Mouse (Mus musculus): ENCODE data around the gene Tut4.

Tut4 gene

GRCm38 (mm10) chr4:108503023-108503422, 43.8 kb downstream of the Tut4 start:
- no peak for DNase-seq (ENCODE audit: low read depth, low spot score)

GRCm38 (mm10) chr4:108539701-108540100, 80.5 kb downstream of the Tut4 start:
- no peak for DNase-seq (ENCODE audit: low read depth, low spot score)

DNA sequence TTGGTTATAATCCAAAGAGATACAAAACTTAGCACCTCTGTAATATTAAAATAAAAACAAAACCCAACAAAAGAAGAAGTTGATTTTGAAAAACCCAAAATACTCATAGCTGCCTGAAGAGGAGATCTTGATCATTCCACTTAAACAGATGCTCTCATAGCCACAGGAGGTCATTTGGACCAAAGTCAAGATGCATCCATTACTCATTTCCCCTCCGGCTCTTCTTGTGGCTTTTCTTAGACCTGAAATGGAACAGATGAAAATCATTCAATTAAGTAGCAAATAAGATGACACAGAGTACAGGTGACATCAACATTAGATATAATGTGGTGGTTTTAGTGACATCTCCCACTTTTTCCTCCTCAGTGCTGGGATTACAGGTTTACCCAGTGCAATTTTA, 105.8 kb downstream of the Tut4 start:
- DNase-seq (ENCODE audit: low read depth, low spot score): no peak

DNA sequence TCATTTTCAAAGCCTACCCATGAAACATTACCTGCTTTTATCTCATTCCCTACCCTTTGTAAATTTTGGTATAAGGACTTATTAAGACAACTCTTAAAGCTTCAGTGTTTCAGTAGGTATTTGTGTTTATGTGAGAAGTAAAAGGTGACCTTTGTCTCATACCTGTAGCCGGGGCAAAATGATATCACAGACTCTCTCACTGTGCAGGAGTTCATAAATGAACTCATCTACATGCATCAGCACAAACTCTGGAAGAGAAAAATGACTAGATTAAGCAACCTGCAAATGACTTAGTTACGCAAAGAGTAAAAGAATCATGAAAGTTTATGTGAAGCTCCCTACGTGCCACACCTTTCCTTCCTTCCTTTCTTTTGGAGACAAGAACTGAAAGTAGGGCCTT, 113.4 kb downstream of the Tut4 start:
- DNase-seq (ENCODE audit: low read depth, low spot score): no peak

DNA sequence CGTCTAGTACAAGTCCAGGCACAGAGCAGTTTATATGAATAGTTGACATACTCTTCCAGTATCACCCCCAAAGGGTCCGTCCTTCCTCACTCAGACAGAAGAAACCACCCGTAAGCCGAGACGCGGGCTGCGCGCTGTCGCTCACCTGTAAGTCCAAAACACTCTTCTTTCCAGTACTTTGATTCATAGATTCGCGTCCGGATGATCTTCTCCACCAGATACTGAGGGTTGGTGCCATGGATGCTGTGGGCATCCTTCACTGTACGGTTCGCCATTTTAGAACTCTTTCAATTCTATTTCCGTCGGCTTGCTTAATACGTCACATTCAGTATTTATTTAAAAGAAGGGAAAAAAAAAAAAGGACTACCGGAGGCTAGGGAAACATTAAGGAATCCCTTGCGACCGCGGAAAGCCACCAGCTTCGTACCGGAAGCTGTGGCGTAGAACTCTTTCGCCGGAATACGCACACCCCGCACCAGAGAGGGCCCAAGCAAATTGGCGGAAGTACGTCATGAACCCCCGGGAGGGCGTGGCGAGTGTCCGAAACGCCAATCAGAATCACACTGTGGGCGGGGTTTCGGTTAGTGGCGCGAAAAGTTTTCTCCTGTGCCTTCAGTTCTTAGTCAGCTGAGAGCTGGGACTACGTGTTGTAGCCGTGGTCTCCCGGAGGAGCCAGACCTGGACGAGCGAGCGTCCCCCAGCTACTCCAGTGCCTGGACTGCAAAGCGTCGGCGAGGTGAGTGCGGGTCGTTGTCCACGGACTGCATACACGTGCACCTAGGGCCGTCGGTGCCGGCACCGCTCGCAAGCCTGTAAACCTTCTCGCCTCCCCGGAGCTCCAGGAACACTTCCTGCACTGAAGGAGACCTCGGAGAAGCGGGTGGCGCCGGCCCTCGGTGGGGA, 119.9 kb downstream of the Tut4 start, which contains the start of the genes Prpf38a and Orc1:
Gene Prpf38a, minus strand, starts transcription at position 497 of the 903 bp plus-strand sequence.
Gene Orc1, plus strand, starts transcription at position 584 of the 903 bp plus-strand sequence.
- peak; percentile 99 for DNase-seq (ENCODE audit: low read depth, low spot score)

DNA sequence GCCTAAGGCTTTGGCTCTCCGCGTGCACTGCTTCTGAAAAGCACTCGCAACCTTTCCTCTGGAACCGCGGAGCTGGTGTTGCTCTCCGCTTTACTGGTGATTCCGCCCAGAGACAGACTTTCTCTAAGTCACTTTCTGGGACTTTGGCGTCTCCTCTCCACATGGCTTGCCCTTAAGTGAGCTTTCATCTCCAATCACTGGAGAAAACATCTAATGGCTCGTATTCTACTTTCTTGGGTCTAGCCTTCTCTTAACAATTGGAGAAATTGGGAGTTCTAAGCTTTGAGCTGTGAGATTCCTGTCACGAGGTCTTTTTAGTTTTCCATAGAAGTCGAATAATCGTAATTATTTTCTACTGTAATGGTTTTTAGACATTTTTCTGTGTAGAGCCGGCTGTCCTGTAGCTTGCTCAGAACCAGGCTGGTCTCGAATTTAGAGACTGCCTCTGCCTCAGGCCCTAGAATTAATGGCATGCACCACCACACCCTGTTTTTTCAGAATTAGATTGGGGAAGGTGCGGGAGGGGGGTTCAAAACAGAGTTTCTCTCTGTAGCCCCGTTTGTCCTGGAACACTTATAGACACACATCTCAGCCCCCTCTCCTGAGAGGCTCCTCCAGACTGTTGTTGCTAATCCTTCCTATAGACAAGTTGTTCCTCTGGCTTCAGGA, 120.7 kb downstream of the Tut4 start:
- no peak for DNase-seq (ENCODE audit: low read depth, low spot score)

DNA sequence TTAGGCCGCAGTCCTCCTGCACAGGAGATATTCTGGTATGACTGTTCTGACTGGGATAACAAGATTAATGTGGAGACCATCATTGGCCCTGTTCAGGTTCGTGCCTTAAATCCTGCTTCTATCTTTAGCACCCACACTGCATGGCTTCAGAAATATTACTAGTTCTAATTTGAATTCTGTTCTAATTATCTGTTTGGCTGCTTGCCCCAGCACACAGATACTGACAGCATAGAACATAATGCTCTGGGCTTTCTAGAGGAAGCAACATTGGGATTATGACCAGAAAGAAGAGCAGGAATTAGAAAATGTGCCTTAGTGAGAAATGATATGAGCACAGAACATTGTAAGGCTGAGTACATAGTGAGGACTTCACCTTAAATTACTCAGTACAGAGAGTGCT, 134.2 kb downstream of the Tut4 start:
- DNase-seq (ENCODE audit: low read depth, low spot score): no peak

DNA sequence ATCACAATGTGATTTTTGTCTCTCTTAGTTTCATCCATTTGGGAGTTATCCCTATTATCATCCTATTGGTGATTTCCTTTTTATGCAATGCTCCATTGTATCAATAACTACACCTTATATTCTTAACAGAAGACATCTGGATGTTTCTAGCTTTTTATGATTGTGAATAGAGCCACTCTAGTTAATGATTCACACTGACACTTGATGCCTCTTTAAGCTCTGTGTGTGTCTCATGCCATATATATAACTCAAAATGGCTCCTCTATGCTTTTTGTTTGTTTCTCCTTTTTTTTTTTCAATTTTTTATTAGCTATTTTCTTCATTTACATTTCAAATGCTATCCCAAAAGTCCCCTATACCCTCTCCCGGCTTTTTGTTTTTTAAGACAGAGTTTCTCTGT, 136.6 kb downstream of the Tut4 start:
- no peak for DNase-seq (ENCODE audit: low read depth, low spot score)

DNA sequence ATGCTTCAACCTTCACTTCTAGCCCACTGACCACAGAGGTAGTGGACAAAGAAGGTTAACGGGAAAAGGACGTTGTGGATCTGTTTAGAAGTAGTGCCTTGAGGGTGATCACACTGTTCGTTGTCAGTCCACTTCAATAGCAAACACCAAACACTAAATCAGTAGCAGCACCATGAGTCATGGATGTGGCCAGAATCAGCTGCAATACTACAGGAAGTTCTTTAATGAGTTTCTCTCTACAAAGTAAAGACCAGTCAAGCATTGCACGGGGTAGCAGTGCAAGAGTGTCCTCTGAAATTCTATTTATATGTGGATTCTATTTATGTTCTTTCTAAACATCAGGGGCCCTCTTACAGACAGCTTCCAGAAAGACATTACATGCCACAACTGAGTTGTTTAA, 139.1 kb downstream of the Tut4 start:
- no peak for DNase-seq (ENCODE audit: low read depth, low spot score)

- DNase-seq (ENCODE audit: low read depth, low spot score): no peak
Observed at GRCm38 (mm10) chr4:108601870-108602269, 142.6 kb downstream of the Tut4 start.

GRCm38 (mm10) chr4:108608651-108609050, 149.4 kb downstream of the Tut4 start:
- no peak for DNase-seq (ENCODE audit: low read depth, low spot score)

Measured in c-Kit-negative CD71-positive TER-119-positive erythroid progenitor cells, embryonic 14.5 days (primary cell).